Mouse (Mus musculus) spleen, postnatal 0 days (tissue): ENCODE measurements around the gene Bad. TPM values are rescaled to one million over a fixed set of nuclear protein-coding genes. Genes with fewer than 3 reads are reported as not detected.

ENCODE experiments used
- polyA plus RNA-seq: library from polyadenylated mRNA; unstranded; fragments of >200 nt; fragmentation: Nextera tagmentation; extraction: Ambion mirVana; gene quantifications from 2 replicates; pipeline ENCODE4 v1.2.1, GENCODE M21; 2015

Bad gene
- polyA plus RNA-seq, result 35.9 and 43.8 TPM in 2 replicates

GRCm38 (mm10) chr19:6941372-6942248 lies at the start of gene Bad:
TSS of gene Bad (plus strand) at chr19:6941861.

GRCm38 (mm10) chr19:6909507-6910289 lies 32.0 kb upstream of the Bad start, which contains the start of the genes Trmt112 and Prdx5:
TSS of gene Trmt112 (plus strand) at chr19:6909698.
TSS of gene Prdx5 (minus strand) at chr19:6910106.

GRCm38 (mm10) chr19:6921647-6922567 lies 19.8 kb upstream of the Bad start, which contains the start of gene Esrra:
TSS of gene Esrra (minus strand) at chr19:6921813.

GRCm38 (mm10) chr19:6925307-6925573 lies 16.4 kb upstream of the Bad start, which contains the start of gene Catsperz:
TSS of gene Catsperz (minus strand) at chr19:6925380.

GRCm38 (mm10) chr19:6934195-6934977 lies 7.3 kb upstream of the Bad start, which contains the start of gene Kcnk4:
TSS of gene Kcnk4 (minus strand) at chr19:6934515.

GRCm38 (mm10) chr19:6942249-6942691 lies 609 bp downstream of the Bad start, which contains the start of gene Gpr137:
TSS of gene Gpr137 (minus strand) at chr19:6942480.

GRCm38 (mm10) chr19:6974211-6975205 lies 32.8 kb downstream of the Bad start, which contains the start of gene Ppp1r14b:
TSS of gene Ppp1r14b (plus strand) at chr19:6974968.

GRCm38 (mm10) chr19:6975537-6976521 lies 34.2 kb downstream of the Bad start, which contains the start of gene Plcb3:
TSS of gene Plcb3 (minus strand) at chr19:6976470.

GRCm38 (mm10) chr19:6980381-6981093 lies 38.9 kb downstream of the Bad start, which contains the start of gene Fkbp2:
TSS of gene Fkbp2 (minus strand) at chr19:6980501.

GRCm38 (mm10) chr19:6987061-6987903 lies 45.6 kb downstream of the Bad start, which contains the start of gene Vegfb:
TSS of gene Vegfb (minus strand) at chr19:6987651.

GRCm38 (mm10) chr19:6992011-6992858 lies 50.6 kb downstream of the Bad start, which contains the start of gene Dnajc4:
TSS of gene Dnajc4 (minus strand) at chr19:6992572.

GRCm38 (mm10) chr19:6996006-6996405 lies 54.3 kb downstream of the Bad start, which contains the start of the genes Nudt22 and Trpt1:
TSS of gene Nudt22 (minus strand) at chr19:6996117.
TSS of gene Trpt1 (plus strand) at chr19:6996131.

